Comparison of ENCODE assay signal across 8 mouse cellular contexts in the genomic region with DNA sequence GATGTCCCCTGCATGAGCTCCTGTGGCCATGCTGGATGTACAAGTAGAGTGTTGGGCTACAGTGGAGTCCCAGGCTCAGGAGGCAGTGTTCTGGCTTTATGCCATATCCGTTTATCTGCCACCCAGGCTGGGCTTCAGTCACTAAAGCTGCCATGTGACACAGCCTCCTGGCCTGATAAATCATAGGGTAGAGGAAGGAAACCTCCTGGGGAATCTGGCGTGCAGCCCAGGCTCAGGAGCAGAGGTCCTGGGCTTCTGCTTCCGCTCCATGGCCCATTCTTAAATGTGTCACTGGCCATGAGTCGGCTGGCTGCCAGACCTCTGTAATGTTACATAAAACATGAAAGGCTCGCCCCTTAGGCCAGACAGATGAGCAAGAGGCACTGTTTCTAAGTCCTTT. TPM values are rescaled to one million over a fixed set of nuclear protein-coding genes. Genes with fewer than 3 reads are reported as not detected.
DNase-seq lines count a peak whose midpoint lies in the region; ATAC-seq lines count a peak whose summit lies in the region.

No protein-coding gene starts in this region.

- ATAC-seq in limb, embryonic 13.5 days (ENCODE audit: low FRiP score, low read depth): peak; percentile 57; the same call in 1 of the 2 replicates
- ATAC-seq in heart, embryonic 14.5 days (ENCODE audit: insufficient number of reproducible peaks, insufficient read depth, low FRiP score, low read depth): peak; percentile 76
- ATAC-seq in lung, embryonic 16.5 days (ENCODE audit: low read depth): peak; percentile 84

- H3K4me2 ChIP-seq in limb, embryonic 13.5 days (replicated peaks): no peak overlapping the region
- peak overlapping the region; percentile 38; the same call in 1 of the 2 replicates for H3K4me2 ChIP-seq in heart, embryonic 14.5 days (ENCODE audit: low read length)
- no peak overlapping the region for H3K4me2 ChIP-seq in lung, embryonic 16.5 days (ENCODE audit: low read depth, low read length)

- H3K27ac ChIP-seq in limb, embryonic 13.5 days: peak overlapping the region; percentile 34; the same call in 1 of the 2 replicates
- H3K27ac ChIP-seq in limb, embryonic 10.5 days: no peak overlapping the region
- peak overlapping the region; percentile 63 to 73 for H3K27ac ChIP-seq in heart, embryonic 14.5 days (replicated peaks in 1 of 2; ENCODE audit: control insufficient read depth in 1 of 2, insufficient read depth in 1 of 2, low read depth in 2 of 2, low read length in 2 of 2)
- H3K27ac ChIP-seq in lung, embryonic 16.5 days (ENCODE audit: low read length): peak overlapping the region; percentile 84

- no peak overlapping the region for H3K9ac ChIP-seq in limb, embryonic 13.5 days
- H3K9ac ChIP-seq in heart, embryonic 14.5 days (ENCODE audit: low read length): no peak overlapping the region
- no peak overlapping the region for H3K9ac ChIP-seq in lung, embryonic 16.5 days (ENCODE audit: low read length)

- no peaks in the 10 kb centered on the region for H3K27me3 ChIP-seq in limb, embryonic 13.5 days
- H3K27me3 ChIP-seq in limb, embryonic 10.5 days (ENCODE audit: low read depth, poor library complexity, severe bottlenecking): no peaks in the 10 kb centered on the region
- H3K27me3 ChIP-seq in heart, embryonic 14.5 days (ENCODE audit: control insufficient read depth, insufficient read depth, low read length): peaks cover 3% of the 10 kb centered on the region; the same call in 1 of the 2 replicates
- H3K27me3 ChIP-seq in lung, embryonic 16.5 days (ENCODE audit: control insufficient read depth, insufficient read depth, low read depth, low read length): no peaks in the 10 kb centered on the region

- DNase-seq in limb, embryonic 10.5 days (ENCODE audit: low spot score): no peak
- peak; percentile 55 to 89 for DNase-seq in cerebellum, postnatal 4 days (ENCODE audit: low spot score in 2 of 2)
- peak; percentile 99 for DNase-seq in kidney, postnatal 25 days
- DNase-seq in right cerebral cortex, postnatal 14 days: peak; percentile 75
- DNase-seq in thymus, postnatal 4 days: no peak

- H3K36me3 ChIP-seq in limb, embryonic 13.5 days: no peaks in the 10 kb centered on the region
- H3K36me3 ChIP-seq in limb, embryonic 10.5 days: no peaks in the 10 kb centered on the region
- H3K36me3 ChIP-seq in heart, embryonic 14.5 days (ENCODE audit: control insufficient read depth, insufficient read depth, low read length): no peaks in the 10 kb centered on the region
- no peaks in the 10 kb centered on the region for H3K36me3 ChIP-seq in lung, embryonic 16.5 days (ENCODE audit: control insufficient read depth, insufficient read depth, low read length)

- H3K4me3 ChIP-seq in limb, embryonic 13.5 days: no peak overlapping the region
- H3K4me3 ChIP-seq in limb, embryonic 10.5 days: no peak overlapping the region
- H3K4me3 ChIP-seq in heart, embryonic 14.5 days (ENCODE audit: control insufficient read depth in 1 of 2, insufficient read depth in 1 of 2, low read depth in 1 of 2, low read length in 2 of 2): no peak overlapping the region
- no peak overlapping the region for H3K4me3 ChIP-seq in lung, embryonic 16.5 days (ENCODE audit: low read length)

- H3K9me3 ChIP-seq in limb, embryonic 13.5 days: 0 out of 2 replicates have a peak, but pooled peaks cover 3% of the 10 kb centered on the region
- H3K9me3 ChIP-seq in limb, embryonic 10.5 days (replicated peaks): no peaks in the 10 kb centered on the region
- peaks cover 4% of the 10 kb centered on the region; the same call in 1 of the 2 replicates for H3K9me3 ChIP-seq in heart, embryonic 14.5 days (ENCODE audit: control insufficient read depth, low read length)
- H3K9me3 ChIP-seq in lung, embryonic 16.5 days (ENCODE audit: control insufficient read depth, low read length): peaks cover 4% of the 10 kb centered on the region; the same call in 1 of the 2 replicates

- WGBS in limb, embryonic 13.5 days: 28% methylated on average over 5 of the region's 5 CpGs
- 67% methylated on average over 5 of the region's 5 CpGs for WGBS in limb, embryonic 10.5 days
- WGBS in heart, embryonic 14.5 days: 6% methylated on average over 5 of the region's 5 CpGs
- 22% methylated on average over 5 of the region's 5 CpGs for WGBS in lung, embryonic 16.5 days

- peaks cover 30% of the 10 kb centered on the region for H3K4me1 ChIP-seq in limb, embryonic 13.5 days
- peaks cover 11% of the 10 kb centered on the region; the same call in 1 of the 2 replicates for H3K4me1 ChIP-seq in limb, embryonic 10.5 days
- H3K4me1 ChIP-seq in heart, embryonic 14.5 days (ENCODE audit: control insufficient read depth in 2 of 2, insufficient read depth in 2 of 2, low read length in 2 of 2): peaks cover 39 to 41% of the 10 kb centered on the region in 2 experiments
- peaks cover 32% of the 10 kb centered on the region for H3K4me1 ChIP-seq in lung, embryonic 16.5 days (replicated peaks; ENCODE audit: control insufficient read depth, insufficient read depth, low read length)

RNA-seq across cellular contexts. Expression of a gene that starts 31.3 kb away (rescaled TPM):
- not detected in 2 replicates for polyA plus RNA-seq in limb, embryonic 13.5 days (2015; fragmentation: Nextera tagmentation; extraction: Ambion mirVana)
- not detected in 2 replicates for polyA plus RNA-seq in limb, embryonic 10.5 days (2016; fragmentation: Nextera tagmentation; extraction: Ambion mirVana)
- polyA plus RNA-seq in heart, embryonic 14.5 days (2014; fragmentation: Nextera tagmentation; extraction: Ambion mirVana): not detected in 2 replicates
- polyA plus RNA-seq in lung, embryonic 16.5 days (2015; fragmentation: Nextera tagmentation; extraction: Ambion mirVana): not detected in 2 replicates

RNA-seq across cellular contexts. Expression of a gene that starts 36.7 kb away (rescaled TPM):
- 19.3 and 19.9 TPM in 2 replicates for polyA plus RNA-seq in limb, embryonic 13.5 days (2015; fragmentation: Nextera tagmentation; extraction: Ambion mirVana)
- polyA plus RNA-seq in limb, embryonic 10.5 days (2016; fragmentation: Nextera tagmentation; extraction: Ambion mirVana): 3.4 and 4.3 TPM in 2 replicates
- polyA plus RNA-seq in heart, embryonic 14.5 days (2014; fragmentation: Nextera tagmentation; extraction: Ambion mirVana): 123 and 151 TPM in 2 replicates
- polyA plus RNA-seq in lung, embryonic 16.5 days (2015; fragmentation: Nextera tagmentation; extraction: Ambion mirVana): 78.0 and 83.8 TPM in 2 replicates

Comparison
In these comparisons a context has a peak if more than half of its experiments do, and no peak if none do; other contexts are left out.
1. DNase-seq: peak in cerebellum, postnatal 4 days (2 of 2), kidney, postnatal 25 days (2 of 2) and right cerebral cortex, postnatal 14 days (single experiment); none in limb, embryonic 10.5 days (single experiment) and thymus, postnatal 4 days (single experiment).
2. Peak in every context shown above with its lines, with median percentiles within 50 percentile points of each other: ATAC-seq.